Mouse (Mus musculus) hindbrain, embryonic 11.5 days (tissue): ENCODE data around the gene Islr. TPM values are rescaled to one million over a fixed set of nuclear protein-coding genes. Genes with fewer than 3 reads are reported as not detected.

Source experiments
- ATAC-seq: fragments of 200-750 bp; cut with Nextera tagmentation; 2 replicates; pipeline ENCODE4 v1.8.0; 2017; ENCODE audit warnings: mild to moderate bottlenecking, moderate TSS enrichment, moderate library complexity; ENCODE audit not compliant: low FRiP score
- DNase-seq: peaks from one replicate; pipeline ENCODE4 v3.0.0-alpha.2; 2015; ENCODE audit warnings: low spot score
- H3K27ac ChIP-seq: fragments of 300-500 bp; sonication (generic); 2 replicates; pipeline ENCODE4 v1.5.1; 2014; ENCODE audit warnings: mild to moderate bottlenecking, low read depth, low read length
- H3K27me3 ChIP-seq: fragments of 300-500 bp; sonication (generic); 2 replicates; pipeline ENCODE4 v1.6.1; 2014; ENCODE audit warnings: mild to moderate bottlenecking, low read length, moderate library complexity, mixed read lengths; ENCODE audit not compliant: control insufficient read depth, insufficient read depth
- H3K36me3 ChIP-seq: fragments of 300-500 bp; sonication (generic); 2 replicates; pipeline ENCODE4 v1.6.1; 2014; ENCODE audit warnings: mild to moderate bottlenecking, low read length, moderate library complexity, mixed read lengths; ENCODE audit not compliant: control insufficient read depth, insufficient read depth
- H3K4me1 ChIP-seq: fragments of 300-500 bp; sonication (generic); replicated peaks from 2 replicates; pipeline ENCODE4 v1.6.1; 2014; ENCODE audit warnings: low read length, mixed read lengths; ENCODE audit not compliant: control insufficient read depth, insufficient read depth
- H3K4me2 ChIP-seq: fragments of 300-500 bp; sonication (generic); replicated peaks from 2 replicates; pipeline ENCODE4 v1.6.1; 2014; ENCODE audit warnings: mild to moderate bottlenecking, low read depth, low read length
- H3K4me3 ChIP-seq: fragments of 300-500 bp; sonication (generic); 2 replicates; pipeline ENCODE4 v1.5.1; 2014; ENCODE audit warnings: low read depth, low read length
- H3K9ac ChIP-seq: fragments of 300-500 bp; sonication (generic); 2 replicates; pipeline ENCODE4 v1.6.1; 2014; ENCODE audit warnings: low read depth, low read length
- H3K9me3 ChIP-seq: fragments of 300-500 bp; sonication (generic); 2 replicates; pipeline ENCODE4 v1.6.1; 2016; ENCODE audit warnings: low read length; ENCODE audit not compliant: control insufficient read depth
- WGBS: fragments of 180-500 bp; shearing (Covaris S2); extraction: QIAGEN DNeasy Blood & Tissue Kit; methylation state at CpG from one replicate; pipeline ENCODE4 v1.1.7; 2014; 5-methylcytosine and 5-hydroxymethylcytosine counted together
- polyA plus RNA-seq: library from polyadenylated mRNA; unstranded; fragments of >200 nt; fragmentation: Nextera tagmentation; extraction: Ambion mirVana; gene quantifications from 2 replicates; pipeline ENCODE4 v1.2.1, GENCODE M21; 2014

Islr gene
- polyA plus RNA-seq, 1 experiment from 2014 or later = 15.5 TPM

DNA sequence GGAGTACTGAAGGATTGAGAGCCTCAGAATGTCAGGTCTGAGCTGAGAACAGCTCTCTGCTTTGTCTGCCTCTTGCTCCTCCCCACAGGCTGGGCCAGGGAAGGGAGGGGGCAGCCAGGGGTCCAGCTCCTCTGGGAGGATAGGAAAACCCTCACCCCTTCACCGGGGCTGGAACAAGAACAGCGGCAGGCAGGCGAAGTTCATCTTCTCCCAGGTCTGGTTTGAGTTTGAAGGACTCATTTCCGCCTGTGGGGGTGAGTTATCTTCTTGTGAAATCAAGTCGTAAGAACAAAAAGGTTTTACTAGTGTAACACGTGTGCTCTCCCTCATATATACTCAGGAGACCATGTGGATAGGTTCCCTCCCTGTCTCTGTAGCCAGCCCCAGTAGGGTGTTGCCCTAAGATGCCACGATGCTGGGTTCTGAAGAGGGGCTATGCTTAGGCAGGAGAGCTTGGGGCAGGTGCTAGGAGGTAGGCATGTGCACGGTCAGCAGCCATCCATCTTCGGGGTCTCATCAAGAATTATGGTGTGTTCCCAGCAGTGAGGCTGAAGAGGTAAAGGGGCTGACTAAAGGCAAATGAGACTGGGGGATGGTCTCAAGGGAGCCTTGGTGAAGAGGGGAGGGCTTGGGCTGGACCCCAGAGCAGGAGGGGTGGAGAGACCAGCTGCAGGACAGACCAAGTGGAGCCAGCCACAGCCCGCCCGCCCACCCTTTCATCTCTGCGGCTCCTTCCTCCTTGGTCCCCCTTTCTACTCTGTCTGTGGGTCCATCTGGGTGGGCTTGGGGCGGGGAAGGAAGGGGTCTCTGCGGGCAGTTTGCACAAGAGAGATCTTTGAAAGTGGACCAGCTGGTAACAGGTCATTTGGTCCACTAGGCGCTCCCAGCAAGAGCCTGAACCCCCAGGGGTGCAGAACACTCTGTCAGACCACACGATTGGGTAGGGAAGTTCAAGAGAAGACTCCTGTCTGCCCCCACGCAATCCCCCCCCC is 69.9 kb downstream of the Islr start:
- Histone ChIP-seq H3K9ac (no peak overlapping the region), H3K36me3 (no peaks in the 10 kb centered on the region), H3K27me3 (peaks cover 20% of the 10 kb centered on the region), H3K4me2 (peak overlapping the region; percentile 7; the same call in 1 of the 2 replicates), H3K4me3 (no peak overlapping the region), H3K9me3 (no peaks in the 10 kb centered on the region), H3K27ac (peak overlapping the region; percentile 37), H3K4me1 (peaks cover 16% of the 10 kb centered on the region)
- WGBS = 16% methylated on average over 16 of the region's 17 CpGs
- DNase-seq = peak; percentile 48
- no peak for ATAC-seq

DNA sequence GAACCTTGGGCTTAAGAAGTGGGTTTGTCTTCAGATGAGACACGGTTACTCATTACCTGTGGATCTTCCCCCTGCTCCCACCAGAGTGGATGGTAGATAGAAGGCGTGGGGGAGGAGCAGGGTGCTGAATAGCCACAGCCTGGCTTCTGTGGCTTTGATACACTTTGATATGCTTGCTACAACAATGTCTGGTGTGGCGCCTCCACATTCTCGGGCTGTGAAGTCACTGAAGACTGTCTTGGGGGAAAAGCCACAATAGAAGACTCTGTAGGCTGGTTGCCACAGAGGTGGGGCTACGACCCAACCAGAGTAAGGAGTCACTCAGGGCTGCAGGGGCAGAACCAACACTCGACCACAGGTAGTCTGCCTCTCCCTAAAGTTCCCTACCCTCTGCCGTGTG is 72.4 kb downstream of the Islr start:
- WGBS = 66% methylated on average over 7 of the region's 7 CpGs
- Histone ChIP-seq H3K4me3 (no peak overlapping the region), H3K27me3 (peaks cover 27% of the 10 kb centered on the region)

DNA sequence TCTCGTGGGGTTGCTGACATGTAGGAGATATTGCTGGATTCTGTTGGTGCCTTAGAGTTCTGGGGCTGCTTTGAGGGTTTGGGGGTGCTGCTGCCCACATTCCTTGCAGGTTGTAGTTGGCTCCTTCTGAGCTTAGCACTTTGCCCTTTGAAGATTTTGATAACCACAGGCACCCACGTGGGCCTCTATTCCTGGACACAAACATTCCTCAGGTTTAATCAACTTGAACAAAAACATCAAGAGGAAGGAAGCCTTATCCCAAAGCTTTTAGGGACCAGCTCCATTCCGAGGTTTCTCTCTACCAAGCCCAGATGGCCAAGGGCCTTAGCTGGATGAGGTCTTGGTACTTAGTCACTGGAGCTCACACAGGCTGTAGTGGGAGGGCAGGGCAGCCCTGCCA is 73.2 kb downstream of the Islr start:
- H3K9ac ChIP-seq = no peak overlapping the region
- no peak for DNase-seq
- peaks cover 20% of the 10 kb centered on the region for H3K4me1 ChIP-seq
- H3K4me3 ChIP-seq = no peak overlapping the region
- ATAC-seq = no peak
- no peak overlapping the region for H3K4me2 ChIP-seq
- 47% methylated on average over 3 of the region's 3 CpGs for WGBS
- no peaks in the 10 kb centered on the region for H3K36me3 ChIP-seq
- H3K27ac ChIP-seq = no peak overlapping the region
- H3K27me3 ChIP-seq = peaks cover 27% of the 10 kb centered on the region
- H3K9me3 ChIP-seq = no peaks in the 10 kb centered on the region

More for the DNA sequence above, 72.4 kb downstream of the Islr start:
- H3K9me3 ChIP-seq = no peaks in the 10 kb centered on the region
- DNase-seq (no peak), ATAC-seq (no peak)
- no peak overlapping the region for H3K27ac ChIP-seq
- no peak overlapping the region for H3K4me2 ChIP-seq
- H3K4me1 ChIP-seq = peaks cover 23% of the 10 kb centered on the region
- no peaks in the 10 kb centered on the region for H3K36me3 ChIP-seq
- H3K9ac ChIP-seq = no peak overlapping the region

DNA sequence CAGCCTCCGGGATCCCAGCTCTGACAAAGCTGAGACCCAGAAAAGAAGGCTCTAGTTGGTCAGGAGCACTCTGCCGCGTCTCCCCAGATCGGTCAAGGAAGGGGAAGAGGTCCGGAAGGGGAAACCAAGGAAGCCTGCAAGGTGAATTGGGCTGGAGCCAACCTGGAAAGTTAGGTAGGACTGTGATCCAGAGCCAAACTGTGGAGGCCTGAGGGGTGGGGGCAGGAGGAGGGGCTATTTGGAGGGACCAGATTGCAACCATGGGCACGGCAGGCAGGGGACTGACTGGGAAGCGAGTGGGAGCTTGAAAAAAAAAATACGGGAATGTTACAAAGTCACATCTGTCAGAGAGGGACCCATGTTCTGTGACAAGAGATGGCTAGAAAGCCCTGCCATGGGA is 74.6 kb downstream of the Islr start:
- H3K9me3 ChIP-seq = no peaks in the 10 kb centered on the region
- H3K4me2 ChIP-seq = peak overlapping the region; percentile 11; the same call in 1 of the 2 replicates
- H3K4me3 ChIP-seq = 0 out of 2 replicates have a peak overlapping the region, but pooled peaks have one; percentile 0
- no peak overlapping the region for H3K27ac ChIP-seq
- peaks cover 17% of the 10 kb centered on the region for H3K4me1 ChIP-seq
- peak overlapping the region; percentile 31; the same call in 1 of the 2 replicates for H3K9ac ChIP-seq
- peaks cover 27% of the 10 kb centered on the region for H3K27me3 ChIP-seq
- DNase-seq (no peak), ATAC-seq (no peak)
- 11% methylated on average over 8 of the region's 8 CpGs for WGBS
- H3K36me3 ChIP-seq = no peaks in the 10 kb centered on the region

DNA sequence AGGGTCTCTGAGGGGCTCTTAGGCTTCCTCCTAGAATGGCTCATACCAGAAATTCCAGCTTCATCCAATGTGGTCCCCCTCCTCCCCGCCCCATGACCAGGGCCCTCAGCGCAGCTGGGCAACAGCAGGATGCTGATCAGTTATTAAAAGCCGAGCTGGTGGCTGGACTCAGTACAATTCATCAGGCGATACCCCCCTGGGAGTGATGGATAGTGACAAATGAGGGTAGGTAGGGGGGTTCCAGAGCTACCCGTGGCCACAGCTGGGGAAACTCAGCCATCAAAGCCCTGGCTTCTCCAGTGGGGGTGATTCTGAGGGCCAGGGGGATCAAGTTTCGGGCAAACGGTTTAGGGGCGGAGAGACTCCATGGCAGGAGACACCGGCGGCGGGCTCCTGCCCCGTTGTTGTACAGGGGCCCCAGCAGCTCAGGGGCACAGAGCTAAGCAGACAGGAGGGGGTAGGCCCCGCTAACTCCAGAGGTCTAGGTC is 75.1 kb downstream of the Islr start:
- no peak overlapping the region; the same call in 1 of the 2 replicates for H3K9ac ChIP-seq
- ATAC-seq (peak; percentile 70), DNase-seq (peak; percentile 73)
- peak overlapping the region; percentile 11; the same call in 1 of the 2 replicates for H3K4me2 ChIP-seq
- H3K4me3 ChIP-seq = 0 out of 2 replicates have a peak overlapping the region, but pooled peaks have one; percentile 0
- H3K4me1 ChIP-seq = peaks cover 12% of the 10 kb centered on the region
- no peaks in the 10 kb centered on the region for H3K36me3 ChIP-seq
- peaks cover 32% of the 10 kb centered on the region for H3K27me3 ChIP-seq
- no peak overlapping the region for H3K27ac ChIP-seq
- 4% methylated on average over 13 of the region's 13 CpGs for WGBS
- H3K9me3 ChIP-seq = no peaks in the 10 kb centered on the region

DNA sequence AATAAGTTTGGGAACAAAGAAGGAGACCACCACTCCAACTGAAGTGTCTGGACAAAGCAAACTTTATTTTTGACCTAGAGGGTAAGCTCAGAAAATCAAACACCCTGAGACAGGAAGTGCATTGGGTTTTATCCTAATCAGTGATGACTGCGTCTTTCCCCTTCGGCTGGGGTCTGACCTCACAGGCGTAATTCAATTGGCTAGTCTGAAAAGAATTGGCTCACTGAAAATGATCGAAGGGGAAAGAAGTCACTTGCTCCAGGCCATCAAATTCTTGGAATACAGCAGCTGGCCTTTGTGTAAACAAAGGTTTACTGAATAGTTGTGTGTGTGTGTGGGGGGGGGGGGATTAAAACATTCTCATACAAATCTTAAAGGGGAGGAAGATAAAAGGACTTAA is 78.3 kb downstream of the Islr start:
- Histone ChIP-seq H3K9ac (no peak overlapping the region), H3K27me3 (peaks cover 28% of the 10 kb centered on the region), H3K36me3 (no peaks in the 10 kb centered on the region), H3K27ac (no peak overlapping the region), H3K4me2 (no peak overlapping the region), H3K4me1 (peaks cover 12% of the 10 kb centered on the region), H3K9me3 (no peaks in the 10 kb centered on the region), H3K4me3 (no peak overlapping the region)
- 29% methylated on average over 4 of the region's 4 CpGs for WGBS
- no peak for ATAC-seq
- DNase-seq = no peak

DNA sequence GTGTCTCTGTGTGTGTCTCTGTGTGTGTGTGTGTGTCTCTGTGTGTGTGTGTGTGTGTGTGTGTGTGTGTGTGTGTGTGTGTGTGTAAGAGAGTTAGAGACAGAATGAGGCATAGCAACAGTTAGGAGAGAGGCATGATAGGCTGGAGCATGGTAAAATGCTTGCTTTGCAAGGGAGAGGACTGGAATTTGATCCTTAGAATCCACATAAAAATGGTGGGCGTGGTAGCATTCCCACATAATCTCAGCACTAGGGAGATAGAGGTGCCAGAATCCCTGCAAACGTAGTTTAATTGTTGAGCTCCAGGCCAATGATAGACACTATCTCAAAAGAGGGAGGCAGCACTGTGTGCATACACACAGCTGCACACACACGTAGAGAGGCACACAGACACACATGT is 79.0 kb downstream of the Islr start:
- Histone ChIP-seq H3K4me1 (peaks cover 12% of the 10 kb centered on the region), H3K27ac (no peak overlapping the region), H3K9ac (no peak overlapping the region), H3K4me2 (no peak overlapping the region), H3K36me3 (no peaks in the 10 kb centered on the region), H3K4me3 (no peak overlapping the region), H3K27me3 (peaks cover 22% of the 10 kb centered on the region), H3K9me3 (no peaks in the 10 kb centered on the region)
- WGBS = 59% methylated on average over 3 of the region's 3 CpGs
- DNase-seq (no peak), ATAC-seq (no peak)

DNA sequence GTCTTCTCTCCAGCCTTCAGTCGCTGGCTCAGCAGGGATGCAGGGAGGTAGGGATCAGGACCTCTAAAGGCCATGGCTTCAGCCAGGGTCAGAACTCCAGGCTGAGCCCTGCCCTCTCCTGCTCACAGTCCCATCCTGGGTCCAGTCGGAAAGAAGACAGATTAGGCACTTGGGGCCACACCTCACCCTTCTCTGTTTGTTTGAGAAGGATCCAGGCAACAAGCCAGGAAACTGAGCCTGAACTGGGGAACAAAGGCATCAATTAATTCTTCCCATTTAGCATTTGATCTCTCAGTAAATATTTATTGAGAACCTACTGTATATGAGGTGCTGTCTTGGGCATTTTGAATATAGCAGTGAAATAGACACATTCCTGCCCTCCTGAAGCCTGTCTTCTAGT is 85.4 kb downstream of the Islr start, which contains the start of gene Ccdc33:
Gene Ccdc33 (minus strand): TSS at position 153 of the 400 bp plus-strand sequence.
- no peak for DNase-seq
- peaks cover 13% of the 10 kb centered on the region for H3K27me3 ChIP-seq
- no peaks in the 10 kb centered on the region for H3K36me3 ChIP-seq
- H3K4me2 ChIP-seq = no peak within 1 kb of the TSS
- no peaks in the 10 kb centered on the region for H3K9me3 ChIP-seq
- H3K4me3 ChIP-seq = no peak within 1 kb of the TSS
- 31% methylated on average over 2 of the region's 2 CpGs for WGBS
- peaks cover 21% of the 10 kb centered on the region for H3K4me1 ChIP-seq
- no peak within 1 kb of the TSS for H3K9ac ChIP-seq
- H3K27ac ChIP-seq = no peak within 1 kb of the TSS
- no peak for ATAC-seq
